Mouse (Mus musculus) heart, embryonic 10.5 days (tissue): ENCODE data around the gene Pcsk5. TPM values are rescaled to one million over a fixed set of nuclear protein-coding genes. Genes with fewer than 3 reads are reported as not detected.

Experiments used
- DNase-seq: peaks from one replicate; pipeline ENCODE4 v3.0.0-alpha.2; 2017; ENCODE audit warnings: low spot score
- H3K27ac ChIP-seq: fragments of 300-500 bp; sonication (generic); 2 replicates; pipeline ENCODE4 v1.5.1; 2016; ENCODE audit warnings: mild to moderate bottlenecking
- H3K27me3 ChIP-seq: fragments of 300-500 bp; sonication (generic); 2 replicates; pipeline ENCODE4 v1.6.1; 2016; ENCODE audit warnings: mild to moderate bottlenecking; ENCODE audit not compliant: poor library complexity, insufficient read depth, severe bottlenecking
- H3K36me3 ChIP-seq: fragments of 300-500 bp; sonication (generic); 2 replicates; pipeline ENCODE4 v1.6.1; 2016; ENCODE audit warnings: mild to moderate bottlenecking, moderate library complexity
- H3K4me1 ChIP-seq: fragments of 300-500 bp; sonication (generic); 2 replicates; pipeline ENCODE4 v1.6.1; 2016; ENCODE audit warnings: mild to moderate bottlenecking
- H3K4me3 ChIP-seq: fragments of 300-500 bp; sonication (generic); 2 replicates; pipeline ENCODE4 v1.5.1; 2016; ENCODE audit warnings: mild to moderate bottlenecking, moderate library complexity
- H3K9me3 ChIP-seq: fragments of 300-500 bp; sonication (generic); 2 replicates; pipeline ENCODE4 v1.6.1; 2016; ENCODE audit warnings: mild to moderate bottlenecking, moderate library complexity
- WGBS: fragments of 180-500 bp; shearing (Covaris S2); methylation state at CpG from one replicate; pipeline ENCODE4 v1.1.7; 2016; 5-methylcytosine and 5-hydroxymethylcytosine counted together
- polyA plus RNA-seq: library from polyadenylated mRNA; unstranded; fragments of >200 nt; fragmentation: Nextera tagmentation; extraction: Ambion mirVana; gene quantifications from 2 replicates; pipeline ENCODE4 v1.2.1, GENCODE M21; 2016

Pcsk5 gene
- polyA plus RNA-seq, 1 experiment from 2014 or later, result 21.5 TPM

- WGBS, result 93% methylated on average over 4 of the region's 4 CpGs
Observed at GRCm38 (mm10) chr19:17793457-17793856, 44.0 kb downstream of the Pcsk5 start.

GRCm38 (mm10) chr19:17791485-17792052 is 45.9 kb downstream of the Pcsk5 start:
- Histone ChIP-seq H3K4me1 (no peaks in the 10 kb centered on the region), H3K27ac (no peak overlapping the region), H3K4me3 (no peak overlapping the region), H3K36me3 (peaks cover 8% of the 10 kb centered on the region; the same call in 1 of the 2 replicates), H3K27me3 (no peaks in the 10 kb centered on the region), H3K9me3 (no peaks in the 10 kb centered on the region)
- 86% methylated on average over 5 of the region's 5 CpGs for WGBS
- DNase-seq, result no peak

More at GRCm38 (mm10) chr19:17793457-17793856, 44.0 kb downstream of the Pcsk5 start:
- H3K36me3 ChIP-seq, result peaks cover 8% of the 10 kb centered on the region; the same call in 1 of the 2 replicates
- no peaks in the 10 kb centered on the region for H3K4me1 ChIP-seq
- H3K27me3 ChIP-seq, result no peaks in the 10 kb centered on the region
- no peaks in the 10 kb centered on the region for H3K9me3 ChIP-seq
- H3K4me3 ChIP-seq, result no peak overlapping the region
- no peak overlapping the region for H3K27ac ChIP-seq
- DNase-seq, result no peak

GRCm38 (mm10) chr19:17788617-17789317 is 48.7 kb downstream of the Pcsk5 start:
- WGBS, result 60% methylated on average over 10 of the region's 10 CpGs
- Histone ChIP-seq H3K4me1 (no peaks in the 10 kb centered on the region), H3K27ac (no peak overlapping the region), H3K36me3 (peaks cover 8% of the 10 kb centered on the region; the same call in 1 of the 2 replicates), H3K9me3 (no peaks in the 10 kb centered on the region), H3K4me3 (no peak overlapping the region), H3K27me3 (no peaks in the 10 kb centered on the region)
- no peak for DNase-seq

- Histone ChIP-seq H3K36me3 (no peaks in the 10 kb centered on the region), H3K27ac (no peak overlapping the region), H3K4me1 (no peaks in the 10 kb centered on the region), H3K4me3 (no peak overlapping the region), H3K9me3 (no peaks in the 10 kb centered on the region), H3K27me3 (no peaks in the 10 kb centered on the region)
- WGBS, result 72% methylated on average over 3 of the region's 3 CpGs
- no peak for DNase-seq
Observed at GRCm38 (mm10) chr19:17786744-17787143, 50.7 kb downstream of the Pcsk5 start.

GRCm38 (mm10) chr19:17784401-17785192 is 52.8 kb downstream of the Pcsk5 start:
- H3K4me3 ChIP-seq, result no peak overlapping the region
- H3K4me1 ChIP-seq, result no peaks in the 10 kb centered on the region
- DNase-seq, result no peak
- 78% methylated on average over 2 of the region's 2 CpGs for WGBS
- no peaks in the 10 kb centered on the region for H3K36me3 ChIP-seq
- H3K27me3 ChIP-seq, result no peaks in the 10 kb centered on the region
- no peaks in the 10 kb centered on the region for H3K9me3 ChIP-seq
- no peak overlapping the region for H3K27ac ChIP-seq

- Histone ChIP-seq H3K36me3 (no peaks in the 10 kb centered on the region), H3K27me3 (no peaks in the 10 kb centered on the region), H3K27ac (no peak overlapping the region), H3K4me1 (no peaks in the 10 kb centered on the region), H3K4me3 (no peak overlapping the region), H3K9me3 (no peaks in the 10 kb centered on the region)
- WGBS, result 82% methylated on average over 2 of the region's 2 CpGs
- DNase-seq, result no peak
Observed at GRCm38 (mm10) chr19:17783231-17783630, 54.2 kb downstream of the Pcsk5 start.

- H3K4me1 ChIP-seq, result no peaks in the 10 kb centered on the region
- WGBS, result 79% methylated on average over 4 of the region's 4 CpGs
- no peaks in the 10 kb centered on the region for H3K36me3 ChIP-seq
Observed at GRCm38 (mm10) chr19:17781323-17781722, 56.1 kb downstream of the Pcsk5 start.

GRCm38 (mm10) chr19:17775943-17776342 is 61.5 kb downstream of the Pcsk5 start:
- H3K27ac ChIP-seq, result no peak overlapping the region
- 48% methylated on average over 2 of the region's 2 CpGs for whole genome bisulfite sequencing
- H3K36me3 ChIP-seq, result no peaks in the 10 kb centered on the region
- no peaks in the 10 kb centered on the region for H3K9me3 ChIP-seq
- H3K4me1 ChIP-seq, result no peaks in the 10 kb centered on the region
- DNase-seq, result no peak
- H3K27me3 ChIP-seq, result no peaks in the 10 kb centered on the region
- H3K4me3 ChIP-seq, result no peak overlapping the region

More at GRCm38 (mm10) chr19:17781323-17781722, 56.1 kb downstream of the Pcsk5 start:
- Histone ChIP-seq H3K4me3 (no peak overlapping the region), H3K27ac (no peak overlapping the region), H3K9me3 (no peaks in the 10 kb centered on the region), H3K27me3 (no peaks in the 10 kb centered on the region)
- DNase-seq, result no peak

GRCm38 (mm10) chr19:17775097-17775496 is 62.3 kb downstream of the Pcsk5 start:
- H3K27me3 ChIP-seq, result no peaks in the 10 kb centered on the region
- H3K36me3 ChIP-seq, result no peaks in the 10 kb centered on the region
- DNase-seq, result no peak
- H3K9me3 ChIP-seq, result no peaks in the 10 kb centered on the region
- no peaks in the 10 kb centered on the region for H3K4me1 ChIP-seq
- H3K27ac ChIP-seq, result no peak overlapping the region
- WGBS, result 58% methylated on average over 2 of the region's 2 CpGs
- no peak overlapping the region for H3K4me3 ChIP-seq

- 71% methylated on average over 1 of the region's 1 CpGs for WGBS
- DNase-seq, result no peak
- H3K27me3 ChIP-seq, result no peaks in the 10 kb centered on the region
- H3K27ac ChIP-seq, result no peak overlapping the region
- no peaks in the 10 kb centered on the region for H3K36me3 ChIP-seq
- no peaks in the 10 kb centered on the region for H3K9me3 ChIP-seq
- H3K4me3 ChIP-seq, result no peak overlapping the region
- H3K4me1 ChIP-seq, result no peaks in the 10 kb centered on the region
Observed at GRCm38 (mm10) chr19:17774061-17774460, 63.4 kb downstream of the Pcsk5 start.

GRCm38 (mm10) chr19:17769610-17770399 is 67.6 kb downstream of the Pcsk5 start:
- Histone ChIP-seq H3K27me3 (no peaks in the 10 kb centered on the region), H3K4me1 (no peaks in the 10 kb centered on the region), H3K9me3 (no peaks in the 10 kb centered on the region), H3K27ac (no peak overlapping the region), H3K36me3 (no peaks in the 10 kb centered on the region), H3K4me3 (no peak overlapping the region)
- WGBS, result 77% methylated on average over 5 of the region's 5 CpGs
- DNase-seq, result no peak

GRCm38 (mm10) chr19:17765001-17765400 is 72.4 kb downstream of the Pcsk5 start:
- Histone ChIP-seq H3K4me3 (no peak overlapping the region), H3K27me3 (no peaks in the 10 kb centered on the region), H3K27ac (no peak overlapping the region), H3K36me3 (no peaks in the 10 kb centered on the region), H3K4me1 (no peaks in the 10 kb centered on the region; the same call in 1 of the 2 replicates), H3K9me3 (no peaks in the 10 kb centered on the region)
- DNase-seq, result no peak
- WGBS, result 83% methylated on average over 2 of the region's 2 CpGs
